Mouse (Mus musculus): ENCODE data around the gene Mrpl2.
A peak's percentile ranks its signal among the peaks of the same experiment; 100 is the strongest.

Gene Mrpl2

DNA sequence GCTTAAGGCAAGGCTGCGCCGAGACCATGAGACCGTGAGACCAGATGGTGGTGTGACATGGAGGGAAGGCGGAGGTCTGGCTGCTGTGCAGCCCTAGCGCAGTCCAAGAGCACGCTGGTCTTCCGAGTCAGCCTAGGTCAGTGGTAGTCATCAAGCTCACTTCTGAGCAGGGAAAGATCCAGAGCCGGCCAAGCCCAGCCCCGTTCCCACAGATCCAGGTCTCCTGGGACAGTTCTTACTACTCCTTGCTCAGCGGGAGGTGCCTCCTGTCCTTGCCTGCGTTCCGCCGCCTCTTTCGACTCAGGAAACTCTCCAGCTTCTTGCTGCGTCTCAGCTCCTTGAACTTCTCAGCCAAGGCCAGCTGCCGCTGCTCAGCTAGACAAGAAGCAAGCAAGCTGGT, 21.7 kb downstream of the Mrpl2 start:
- DNase-seq (ENCODE audit: low spot score), result no peak

DNA sequence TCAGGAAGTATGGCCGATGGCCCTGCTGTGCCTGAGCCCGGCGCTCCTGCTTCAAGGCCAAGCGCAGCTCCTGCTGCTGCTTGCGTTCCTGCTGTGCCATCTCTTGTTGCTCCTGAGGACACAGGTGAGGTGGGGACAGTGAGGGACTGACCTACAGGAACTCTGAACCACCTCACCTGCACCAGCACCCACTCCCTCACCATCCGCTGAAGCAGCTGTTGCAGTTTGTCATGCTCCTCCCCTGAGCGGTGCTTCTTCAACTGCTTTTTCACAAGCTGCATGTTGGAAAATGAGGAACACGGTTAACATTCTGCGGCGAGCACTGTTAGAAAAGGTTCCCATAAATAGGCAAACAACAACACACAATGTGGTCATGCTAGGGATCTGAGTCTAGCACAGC, 23.9 kb downstream of the Mrpl2 start:
- no peak for DNase-seq (ENCODE audit: low spot score)

DNA sequence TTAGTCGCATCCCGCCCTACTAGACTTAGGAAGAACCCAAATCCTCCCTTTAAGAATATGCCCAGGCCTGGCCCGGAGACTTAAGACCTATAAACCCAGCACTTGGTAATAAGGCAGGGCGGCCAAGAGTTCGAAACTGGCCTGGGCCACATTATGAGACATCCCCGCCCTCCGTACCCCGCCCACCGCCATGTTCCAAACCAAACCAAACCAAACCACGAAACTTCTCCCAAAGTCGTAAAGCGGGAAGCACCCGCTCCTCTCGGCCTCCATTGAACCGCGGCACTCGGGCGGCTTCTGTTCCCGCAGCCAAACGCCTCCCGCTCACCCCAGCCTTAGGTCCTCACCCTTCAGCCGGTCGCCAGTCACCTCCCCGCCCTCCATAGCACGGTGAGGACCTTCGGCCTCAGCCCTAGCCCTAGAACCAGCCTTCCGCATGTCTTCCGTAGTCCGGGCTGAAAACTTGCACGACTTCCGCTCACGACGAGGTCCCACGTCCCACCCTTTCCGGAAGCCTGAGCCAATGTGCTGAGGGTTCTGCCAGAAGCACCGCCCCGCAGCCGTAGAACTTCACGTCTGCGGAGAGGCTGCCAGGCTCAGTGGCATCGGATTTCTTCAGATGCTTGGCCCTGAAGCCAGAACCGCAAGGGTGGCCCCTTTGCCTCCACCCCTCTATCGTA, 28.0 kb downstream of the Mrpl2 start, which contains the start of gene Rrp36:
Gene Rrp36, minus strand, starts transcription at position 503 of the 680 bp plus-strand sequence.
- DNase-seq (ENCODE audit: low spot score), result peak; percentile 87

DNA sequence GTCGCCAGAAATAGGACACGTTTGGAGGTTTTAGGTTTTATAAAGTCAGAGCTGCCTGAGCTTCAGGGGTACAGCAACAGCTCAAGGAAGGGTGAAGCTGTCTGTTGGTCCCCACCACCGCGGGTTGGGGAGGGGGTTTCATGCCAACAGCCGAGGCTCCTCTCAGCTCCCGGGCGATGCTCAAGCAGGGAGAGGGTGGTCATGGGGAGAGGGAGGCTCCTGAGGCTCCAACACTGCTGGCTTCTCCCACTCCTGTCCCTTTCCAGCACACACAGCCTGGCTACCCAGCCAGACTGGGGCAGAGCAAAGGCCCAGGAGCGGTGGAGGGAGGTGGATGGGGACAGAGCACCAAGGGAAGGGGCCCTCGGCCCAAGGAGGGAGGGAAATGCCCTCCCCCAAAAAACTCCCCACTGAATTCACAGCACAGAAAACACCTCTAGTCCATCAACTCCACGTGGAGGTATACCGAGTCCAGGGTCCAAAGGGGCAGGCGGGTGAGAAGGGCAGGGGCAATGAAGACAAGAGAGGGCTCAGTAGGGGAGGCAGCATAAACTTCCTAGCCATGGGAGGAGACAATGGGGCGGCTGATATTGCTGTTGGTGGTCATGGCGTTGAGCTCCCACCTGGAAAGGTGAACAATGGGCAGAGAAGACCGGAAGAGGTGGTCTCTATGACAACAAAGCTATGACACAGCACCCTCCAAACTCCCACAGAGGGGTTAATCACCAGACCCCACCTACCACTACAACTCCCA, 28.7 kb downstream of the Mrpl2 start:
- DNase-seq (ENCODE audit: low spot score), result no peak

DNA sequence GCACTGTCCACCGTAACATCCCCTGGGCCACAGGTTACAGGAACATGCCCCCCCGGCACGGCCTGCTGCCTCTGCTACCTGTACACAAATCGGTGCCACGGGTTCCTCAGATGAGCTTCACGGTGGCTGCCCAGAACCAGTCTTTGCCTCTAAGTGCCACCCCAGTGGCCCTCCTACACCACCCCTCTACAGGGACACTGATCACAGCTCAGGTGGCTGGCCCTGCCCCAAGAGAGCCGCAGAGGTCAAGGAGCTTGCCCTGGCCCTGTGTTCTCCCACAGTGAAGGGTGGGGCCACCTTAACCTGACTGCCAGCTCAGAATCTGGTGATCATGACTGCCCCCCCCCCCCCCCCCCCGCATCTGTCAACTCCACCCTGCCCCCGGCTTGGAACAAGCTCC, 32.4 kb downstream of the Mrpl2 start, which contains the start of gene Mea1:
Gene Mea1, plus strand, starts transcription at position 378 of the 400 bp plus-strand sequence.
- DNase-seq (ENCODE audit: low spot score), result no peak

DNA sequence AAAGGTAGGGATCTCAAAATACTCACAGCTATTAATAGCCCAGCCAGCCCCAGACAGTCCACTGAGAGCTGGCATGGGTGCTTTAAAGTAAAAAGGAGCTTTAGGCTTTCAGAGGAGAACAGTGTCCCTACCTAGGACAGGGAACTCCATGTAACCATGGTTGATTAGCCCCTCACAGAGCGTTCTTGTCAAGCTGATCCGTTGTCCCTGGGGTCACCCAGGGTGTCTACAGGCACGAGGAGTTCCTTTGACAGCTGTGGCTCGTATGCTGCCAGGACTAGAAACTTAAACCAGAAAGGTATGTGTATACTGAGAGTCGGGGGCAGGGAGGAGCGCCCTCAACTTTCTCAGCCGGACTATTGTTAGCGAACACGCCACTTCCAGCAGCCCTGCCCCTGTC, 32.9 kb downstream of the Mrpl2 start:
- no peak for DNase-seq (ENCODE audit: low spot score)

DNA sequence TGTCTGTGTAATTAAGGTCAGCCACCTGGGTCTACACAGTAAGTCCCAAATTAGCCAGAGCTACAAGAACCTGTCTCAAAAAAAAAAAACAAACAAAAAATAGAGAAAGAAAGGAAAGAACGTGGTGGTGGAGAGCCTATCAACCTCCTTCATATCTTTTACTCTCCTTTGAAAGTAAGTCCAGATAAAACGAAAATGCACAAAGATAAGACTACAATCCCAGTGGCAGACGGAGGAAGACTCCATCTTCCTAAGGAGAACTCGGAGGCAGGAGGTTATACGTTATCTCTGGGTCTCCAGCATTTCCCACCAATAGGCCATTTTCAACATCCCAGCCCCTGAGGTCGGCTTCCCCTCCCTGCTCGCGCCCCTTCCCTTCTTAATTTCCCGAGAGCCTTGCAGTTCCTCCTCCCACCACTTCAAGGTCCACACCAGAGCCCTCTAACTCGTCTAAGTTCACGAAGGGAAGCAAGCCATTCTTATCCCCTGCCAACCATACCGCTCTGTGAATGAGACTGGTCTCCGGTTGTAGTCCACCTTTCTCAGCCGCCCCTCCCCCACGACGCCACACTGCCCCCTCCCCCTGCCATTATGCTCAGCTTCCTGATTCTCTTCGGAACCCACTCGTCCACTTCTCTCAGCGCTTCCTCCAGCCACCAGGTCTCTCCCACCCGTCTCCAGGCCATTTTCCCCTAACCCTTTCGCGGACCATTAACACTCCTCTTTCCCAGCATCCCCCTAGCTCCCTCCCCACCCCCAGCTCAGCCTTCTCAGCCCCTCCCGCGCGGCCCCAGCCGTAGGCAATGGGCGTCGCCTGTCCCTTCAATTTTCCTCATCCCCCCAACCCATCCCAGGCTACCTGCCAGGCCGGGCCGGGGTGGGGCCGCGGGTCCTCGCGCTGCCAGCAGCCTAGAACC, 34.1 kb downstream of the Mrpl2 start:
- no peak for DNase-seq (ENCODE audit: low spot score)

DNA sequence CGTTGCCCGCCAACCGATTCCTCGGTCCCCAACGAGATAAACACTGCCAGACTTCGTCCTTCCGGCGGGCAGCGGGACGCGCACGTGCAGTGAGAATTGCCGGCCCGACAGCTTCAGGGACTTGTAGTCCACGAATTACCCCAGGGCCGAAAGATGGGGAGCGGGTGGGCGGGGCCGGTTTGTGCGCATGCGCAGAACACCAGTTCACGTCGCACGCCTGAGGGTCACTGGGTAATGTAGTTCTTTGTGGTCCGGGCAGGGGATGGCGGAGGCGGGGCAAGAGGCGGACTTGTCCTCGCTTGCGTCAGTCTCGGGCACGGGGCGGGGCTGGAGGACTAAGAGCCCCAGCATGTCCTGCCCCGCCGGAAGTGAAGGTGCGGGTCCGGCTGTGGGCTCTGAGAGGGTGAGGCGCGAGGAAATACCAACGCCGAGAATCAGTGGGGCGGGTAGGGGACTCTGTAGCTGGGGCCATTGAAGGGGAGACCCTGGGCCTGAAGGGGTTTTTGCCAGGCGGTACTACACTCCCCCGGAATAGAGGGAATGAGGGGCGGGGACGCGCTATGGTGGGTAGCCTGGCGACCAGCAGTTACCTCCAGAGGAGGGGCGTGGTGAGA, 34.8 kb downstream of the Mrpl2 start, which contains the start of gene Klhdc3:
Gene Klhdc3, minus strand, starts transcription at position 155 of the 614 bp plus-strand sequence.
- peak; percentile 97 for DNase-seq (ENCODE audit: low spot score)

DNA sequence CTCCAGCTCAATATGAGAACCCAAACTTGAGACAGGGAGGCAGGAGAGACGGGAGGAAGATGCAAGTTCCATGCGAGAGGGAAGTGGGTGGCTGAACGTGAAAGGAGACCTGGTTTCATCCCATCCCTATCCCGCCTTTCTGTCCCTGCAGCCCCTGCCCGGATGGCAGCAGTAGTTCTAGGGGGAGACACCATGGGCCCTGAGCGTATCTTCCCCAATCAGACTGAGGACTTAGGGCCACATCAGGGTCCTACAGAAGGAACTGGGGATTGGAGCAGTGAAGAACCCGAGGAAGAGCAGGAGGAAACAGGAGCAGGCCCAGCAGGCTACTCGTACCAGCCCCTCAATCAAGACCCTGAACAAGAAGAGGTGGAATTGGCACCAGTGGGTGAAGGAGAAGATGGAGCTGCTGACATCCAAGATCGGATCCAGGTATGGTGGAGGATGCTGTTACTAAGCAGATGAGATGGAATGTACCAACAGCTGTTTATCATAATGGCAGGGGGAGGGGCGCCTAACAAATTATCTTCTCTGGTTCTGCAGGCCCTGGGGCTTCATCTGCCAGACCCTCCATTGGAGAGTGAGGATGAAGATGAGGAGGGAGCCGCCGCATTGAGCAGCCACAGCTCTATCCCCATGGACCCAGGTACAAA, 35.6 kb downstream of the Mrpl2 start:
- no peak for DNase-seq (ENCODE audit: low spot score)

DNA sequence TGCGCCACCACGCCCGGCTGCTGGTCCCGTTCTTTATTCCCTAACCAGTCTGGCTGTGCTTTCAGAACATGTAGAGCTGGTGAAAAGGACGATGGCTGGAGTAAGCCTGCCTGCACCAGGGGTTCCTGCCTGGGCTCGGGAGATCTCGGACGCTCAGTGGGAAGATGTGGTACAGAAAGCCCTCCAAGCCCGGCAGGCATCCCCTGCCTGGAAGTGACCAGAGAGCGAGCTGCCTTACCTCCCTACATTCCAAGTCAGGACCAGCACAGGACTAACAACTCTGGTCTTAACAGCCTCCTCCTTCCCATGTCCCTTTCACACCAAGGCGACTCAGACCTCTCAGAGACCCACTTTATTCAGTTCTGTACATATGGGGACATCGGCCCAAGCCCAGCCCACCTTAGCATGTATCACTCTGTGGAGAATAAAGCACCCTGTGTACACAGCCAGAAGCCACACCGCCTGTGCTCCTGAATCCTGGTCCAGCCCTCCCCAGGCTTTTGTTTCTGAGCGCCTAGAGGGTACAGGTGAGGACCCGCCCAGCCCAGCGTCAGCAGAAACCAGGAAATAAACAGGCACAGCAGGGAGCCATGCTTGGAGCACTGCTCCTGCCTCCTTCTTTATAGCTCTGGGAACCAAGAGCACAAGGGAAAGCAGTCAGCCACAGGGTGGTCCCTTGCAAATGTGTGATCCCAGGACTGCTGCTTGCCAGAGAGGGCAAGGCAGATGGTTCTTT, 36.8 kb downstream of the Mrpl2 start:
- DNase-seq (ENCODE audit: low spot score), result no peak

DNA sequence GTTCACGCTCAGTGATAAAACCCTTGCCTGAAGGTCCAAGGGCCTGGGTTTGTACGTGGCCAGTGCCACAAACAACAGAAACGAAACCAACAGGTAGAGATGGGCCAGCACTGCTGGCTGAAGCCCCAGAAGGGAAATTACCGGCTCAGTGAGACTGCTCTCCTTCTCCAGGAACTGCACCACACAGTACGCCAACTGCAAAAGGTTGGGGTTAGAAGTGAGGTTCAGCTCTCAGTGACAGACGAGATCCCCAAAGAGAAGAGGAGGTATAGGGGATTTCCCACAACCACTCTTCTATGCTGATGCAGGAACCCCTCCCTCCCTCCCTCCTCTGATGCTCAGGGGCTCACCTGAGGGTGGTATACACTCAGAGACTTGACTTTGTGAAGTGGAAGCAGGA, 39.9 kb downstream of the Mrpl2 start:
- no peak for DNase-seq (ENCODE audit: low spot score)

DNA sequence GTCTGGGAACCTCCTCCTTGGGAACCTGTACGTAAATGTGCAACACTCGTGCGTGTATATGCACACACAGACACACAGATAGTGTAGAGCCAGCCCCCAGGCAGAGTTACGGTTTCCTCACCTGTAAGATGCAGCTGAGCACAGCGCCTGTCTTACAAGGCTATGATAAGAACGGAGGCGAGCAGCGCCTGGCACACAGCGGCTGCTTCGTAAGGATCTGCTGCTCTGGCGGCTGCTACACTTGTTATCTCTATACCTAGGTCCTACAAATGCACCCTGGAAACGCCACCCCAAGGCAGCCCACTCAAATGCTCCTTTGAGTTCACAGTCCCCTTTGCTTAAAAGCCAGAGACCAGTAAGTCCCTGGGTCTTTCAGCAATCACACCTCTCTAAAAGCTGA, 44.6 kb downstream of the Mrpl2 start:
- no peak for DNase-seq (ENCODE audit: low spot score)

DNA sequence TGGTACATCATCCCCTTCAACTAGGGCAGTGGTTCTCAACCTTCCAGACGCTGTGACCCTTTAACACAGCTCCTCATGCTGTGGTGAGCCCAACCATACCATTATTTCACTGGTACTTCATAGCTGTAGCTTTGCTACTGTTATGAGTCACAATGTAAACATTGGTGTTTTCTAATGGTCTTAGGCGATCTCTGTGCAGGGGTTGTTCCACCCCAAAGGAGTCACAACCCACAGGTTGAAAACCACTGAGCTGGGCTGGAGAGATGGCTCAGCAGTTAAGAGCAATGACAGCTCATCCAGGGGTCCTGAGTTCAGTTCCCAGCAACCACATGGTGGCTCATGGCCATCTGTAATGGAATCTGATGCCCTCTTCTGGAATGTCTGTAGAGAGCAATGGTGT, 45.4 kb downstream of the Mrpl2 start:
- no peak for DNase-seq (ENCODE audit: low spot score)

DNA sequence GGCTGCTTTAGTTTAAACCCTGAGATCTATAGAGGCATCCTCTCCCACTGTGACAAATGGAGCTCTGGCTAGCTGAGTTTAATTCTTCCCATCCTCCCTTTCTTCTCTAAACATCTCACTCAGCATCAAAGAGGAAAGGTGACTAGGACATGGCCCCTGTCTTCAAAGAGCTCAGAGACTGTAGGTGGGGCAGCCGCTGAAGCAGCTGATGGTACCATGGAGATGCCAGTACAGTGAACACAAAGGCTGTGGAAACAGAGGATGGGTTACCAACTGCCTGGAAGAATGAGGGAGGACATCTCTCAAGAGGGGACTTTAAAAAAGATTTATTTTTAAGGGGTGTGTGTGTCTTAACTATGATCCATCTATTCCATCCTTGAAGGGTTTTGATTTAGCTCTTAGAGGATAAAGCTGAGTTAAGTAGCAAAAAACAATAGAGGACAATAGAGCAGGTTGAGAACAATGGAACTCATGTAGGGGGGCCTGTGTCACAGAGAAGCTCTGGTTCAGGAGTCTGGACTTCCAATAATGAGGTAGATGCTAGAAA, 48.6 kb downstream of the Mrpl2 start:
- no peak for DNase-seq (ENCODE audit: low spot score)

DNA sequence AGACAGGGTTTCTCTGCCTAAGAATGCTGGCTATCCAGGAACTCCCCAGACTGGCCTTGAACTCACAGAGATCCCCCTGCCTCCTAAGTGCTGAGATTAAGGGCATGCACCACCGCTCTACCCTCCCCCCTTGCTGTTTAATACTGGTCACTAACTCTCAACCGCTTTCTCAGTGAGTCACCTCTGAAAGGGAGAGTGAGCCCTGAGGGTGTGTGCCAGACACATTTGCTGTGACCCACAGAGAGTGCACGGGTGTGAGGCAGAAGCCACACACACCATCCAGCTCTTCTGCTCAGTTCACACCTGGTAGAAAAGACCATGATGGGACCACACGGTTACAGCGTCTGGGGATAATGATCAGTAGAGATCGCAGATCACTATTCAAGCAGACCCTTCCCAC, 52.5 kb downstream of the Mrpl2 start:
- DNase-seq (ENCODE audit: low spot score), result no peak

DNA sequence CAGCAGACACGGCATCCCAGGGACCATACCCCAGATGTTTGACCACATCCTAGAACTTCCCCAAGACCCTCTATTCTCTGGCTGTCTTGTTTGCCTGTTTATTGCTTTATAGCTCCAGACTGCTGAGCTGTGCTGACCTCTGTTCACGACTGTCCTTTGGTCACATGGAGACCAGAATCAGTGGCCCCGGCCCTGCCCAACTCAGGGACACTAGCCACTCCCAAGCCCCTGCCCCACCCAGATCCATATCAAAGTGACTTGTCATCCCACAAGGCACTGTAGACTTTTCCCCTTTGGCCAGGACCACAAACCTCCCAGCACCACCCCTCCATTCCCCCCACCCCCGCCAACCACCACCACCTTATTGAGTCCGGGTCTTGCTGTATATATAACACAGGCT, 53.2 kb downstream of the Mrpl2 start:
- DNase-seq (ENCODE audit: low spot score), result no peak
